Mouse (Mus musculus): ENCODE measurements around the gene Rnf208. TPM values are rescaled to one million over a fixed set of nuclear protein-coding genes. Genes with fewer than 3 reads are reported as not detected.

The Rnf208 gene
- polyA plus RNA-seq, 1 experiment = 427 TPM

DNA sequence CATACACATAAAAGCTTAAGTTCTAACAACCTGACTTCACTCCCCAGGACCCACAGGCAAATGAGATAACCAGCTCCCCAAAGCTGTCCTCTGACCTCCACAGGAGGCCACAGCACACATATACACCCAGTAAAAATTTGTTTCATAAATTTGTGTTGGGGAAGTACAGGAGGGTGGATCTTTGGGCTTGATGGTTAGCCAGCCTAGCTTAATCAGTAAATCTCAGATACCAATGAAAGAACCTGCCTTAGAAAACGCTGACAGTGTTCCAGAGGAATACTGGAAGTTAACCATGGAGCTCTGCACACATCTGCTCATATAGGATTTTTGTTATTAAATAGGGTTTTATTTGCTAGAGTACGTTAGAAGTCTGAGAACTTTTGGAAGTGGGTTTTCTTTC lies 24.4 kb upstream of the Rnf208 start:
- H3K4me3 ChIP-seq (replicated peaks; ENCODE audit: insufficient read depth, low read depth, low read length) = no peak overlapping the region
- H3K27me3 ChIP-seq (ENCODE audit: control insufficient read depth, insufficient read depth, low read length) = no peaks in the 10 kb centered on the region
- no peaks in the 10 kb centered on the region for H3K4me1 ChIP-seq (ENCODE audit: control insufficient read depth, insufficient read depth, low read length)
- no peak overlapping the region for H3K27ac ChIP-seq (ENCODE audit: insufficient read depth, low read length)
- 62% methylated on average over 2 of the region's 2 CpGs for WGBS
- no peak for DNase-seq
- TF ChIP-seq POLR2A (IDR thresholded peaks at IDR 0.05; ENCODE audit: borderline replicate concordance, insufficient read depth, low read length) (no peak), CTCF (IDR thresholded peaks at IDR 0.05; ENCODE audit: borderline replicate concordance, insufficient read depth, low read depth, low read length) (no peak)

DNA sequence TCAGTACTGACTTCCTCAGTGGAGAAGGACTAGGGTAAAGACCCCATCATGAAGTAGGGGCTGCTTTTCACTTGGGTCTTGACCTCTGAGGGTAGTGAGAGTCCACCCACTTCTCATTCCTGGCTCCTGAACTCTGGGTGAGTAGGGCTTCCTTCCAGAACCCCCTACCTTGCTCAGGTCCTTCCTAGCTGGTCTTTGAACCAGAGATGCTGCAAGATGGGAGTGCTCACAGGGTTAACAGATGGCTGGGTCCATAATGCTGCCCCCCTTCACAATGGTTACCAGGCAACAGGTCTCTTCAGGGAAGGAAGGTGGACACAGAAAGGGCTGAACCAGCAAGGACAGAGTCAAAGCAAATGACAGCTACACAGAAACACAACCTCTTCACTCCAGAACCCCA lies 23.6 kb upstream of the Rnf208 start, which contains the start of gene Fam166a:
Fam166a (plus strand) TSS at position 301 of the 400 bp plus-strand sequence.
- DNase-seq = no peak
- TF ChIP-seq CTCF (IDR thresholded peaks at IDR 0.05; ENCODE audit: borderline replicate concordance, insufficient read depth, low read depth, low read length) (no peak), POLR2A (IDR thresholded peaks at IDR 0.05; ENCODE audit: borderline replicate concordance, insufficient read depth, low read length) (no peak)
- Histone ChIP-seq H3K4me3 (replicated peaks; ENCODE audit: insufficient read depth, low read depth, low read length) (no peak within 1 kb of the TSS), H3K27me3 (ENCODE audit: control insufficient read depth, insufficient read depth, low read length) (no peaks in the 10 kb centered on the region), H3K27ac (ENCODE audit: insufficient read depth, low read length) (no peak within 1 kb of the TSS), H3K4me1 (ENCODE audit: control insufficient read depth, insufficient read depth, low read length) (no peaks in the 10 kb centered on the region)

DNA sequence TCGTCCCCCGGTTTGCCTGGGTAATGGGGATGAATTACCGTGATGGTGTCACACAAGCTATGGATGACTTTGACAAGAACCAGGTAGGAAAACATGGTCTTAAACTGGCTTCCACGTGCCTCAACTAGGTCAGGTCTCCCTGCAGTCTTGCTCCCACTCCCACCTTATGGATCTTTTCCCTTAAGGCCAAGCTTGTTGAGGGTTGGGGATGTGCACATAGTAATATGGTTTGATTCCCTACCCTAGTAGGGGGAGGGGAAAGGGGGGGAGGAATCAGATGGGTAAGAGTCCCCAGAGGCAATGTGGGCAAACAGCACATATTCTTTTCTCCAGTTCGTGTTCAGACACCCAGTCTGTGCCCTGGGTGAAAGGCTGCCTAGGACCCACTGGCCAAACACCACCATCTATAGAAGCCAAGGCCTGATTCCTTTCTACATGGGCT lies 20.7 kb upstream of the Rnf208 start:
- H3K27ac ChIP-seq (ENCODE audit: insufficient read depth, low read length) = no peak overlapping the region
- no peak for DNase-seq
- H3K4me3 ChIP-seq (replicated peaks; ENCODE audit: insufficient read depth, low read depth, low read length) = no peak overlapping the region
- H3K27me3 ChIP-seq (ENCODE audit: control insufficient read depth, insufficient read depth, low read length) = no peaks in the 10 kb centered on the region
- TF ChIP-seq CTCF (IDR thresholded peaks at IDR 0.05; ENCODE audit: borderline replicate concordance, insufficient read depth, low read depth, low read length) (no peak), POLR2A (IDR thresholded peaks at IDR 0.05; ENCODE audit: borderline replicate concordance, insufficient read depth, low read length) (no peak)
- WGBS = 67% methylated on average over 5 of the region's 5 CpGs
- no peaks in the 10 kb centered on the region for H3K4me1 ChIP-seq (ENCODE audit: control insufficient read depth, insufficient read depth, low read length)

DNA sequence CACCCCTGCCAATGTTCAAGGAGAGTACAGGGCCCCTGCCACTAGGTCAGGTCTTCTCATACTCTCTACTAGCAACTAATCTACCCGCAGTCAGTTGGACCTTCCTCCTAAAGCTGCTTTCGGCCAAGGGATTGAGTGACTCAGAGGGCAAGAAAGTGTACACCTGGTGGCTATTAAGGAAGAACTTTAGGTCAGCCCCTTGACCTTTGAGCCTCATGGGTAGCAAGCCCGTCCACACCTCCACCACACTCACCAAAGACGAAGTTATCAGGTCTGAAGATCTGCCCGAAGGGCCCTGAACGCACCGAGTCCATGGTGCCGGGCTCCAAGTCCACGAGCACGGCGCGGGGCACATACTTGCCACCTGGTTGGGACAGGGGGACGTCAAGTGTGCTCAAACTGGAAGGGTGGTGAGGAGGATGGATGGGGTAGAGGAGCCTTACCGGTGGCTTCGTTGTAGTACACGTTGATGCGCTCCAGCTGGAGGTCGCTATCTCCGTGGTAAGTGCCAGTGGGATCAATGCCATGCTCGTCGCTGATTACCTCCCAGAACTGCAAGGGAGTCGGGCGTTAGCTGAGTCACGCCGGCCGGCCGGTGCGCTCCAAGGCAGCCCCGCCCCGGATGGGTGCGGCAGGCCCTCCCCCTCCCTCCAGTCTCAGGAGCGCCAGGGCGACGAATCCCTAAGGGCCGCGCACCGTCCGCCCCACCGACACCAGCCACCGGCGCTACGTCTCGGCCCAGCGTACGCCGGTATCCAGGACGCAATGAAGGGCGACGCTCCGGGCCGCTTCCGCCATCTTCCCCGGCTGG lies 18.2 kb upstream of the Rnf208 start:
- H3K4me3 ChIP-seq (replicated peaks; ENCODE audit: insufficient read depth, low read depth, low read length) = peak overlapping the region; percentile 60
- peak in 1 of 2 experiments; percentile 82 for DNase-seq
- 2% methylated on average over 53 of the region's 53 CpGs for WGBS
- peaks cover 2% of the 10 kb centered on the region; the same call in 1 of the 2 replicates for H3K4me1 ChIP-seq (ENCODE audit: control insufficient read depth, insufficient read depth, low read length)
- TF ChIP-seq CTCF (IDR thresholded peaks at IDR 0.05; ENCODE audit: borderline replicate concordance, insufficient read depth, low read depth, low read length) = no peak
- TF ChIP-seq POLR2A (IDR thresholded peaks at IDR 0.05; ENCODE audit: borderline replicate concordance, insufficient read depth, low read length) = no peak
- peak overlapping the region; percentile 57 for H3K27ac ChIP-seq (ENCODE audit: insufficient read depth, low read length)
- H3K27me3 ChIP-seq (ENCODE audit: control insufficient read depth, insufficient read depth, low read length) = no peaks in the 10 kb centered on the region

DNA sequence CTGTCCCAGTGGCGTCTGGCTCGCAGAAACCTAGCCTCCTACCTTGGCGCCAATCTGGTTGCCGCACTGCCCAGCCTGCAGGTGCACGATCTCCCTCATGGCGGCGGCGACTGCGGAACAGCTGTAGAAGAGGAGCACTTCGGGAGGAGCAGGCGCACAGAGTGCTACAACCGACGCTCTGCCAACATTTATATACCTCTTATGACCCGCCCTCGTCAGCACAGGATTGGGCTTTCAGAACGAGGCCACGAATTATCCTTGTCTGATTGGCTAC lies 17.6 kb upstream of the Rnf208 start, which contains the start of gene Tubb4b:
Tubb4b (minus strand) TSS at position 211 of the 274 bp plus-strand sequence.
- no peaks in the 10 kb centered on the region for H3K27me3 ChIP-seq (ENCODE audit: control insufficient read depth, insufficient read depth, low read length)
- no peak for DNase-seq
- peaks cover 4% of the 10 kb centered on the region; the same call in 1 of the 2 replicates for H3K4me1 ChIP-seq (ENCODE audit: control insufficient read depth, insufficient read depth, low read length)
- peak within 1 kb of the TSS; percentile 84 for H3K4me3 ChIP-seq (replicated peaks; ENCODE audit: insufficient read depth, low read depth, low read length)
- TF ChIP-seq POLR2A (IDR thresholded peaks at IDR 0.05; ENCODE audit: borderline replicate concordance, insufficient read depth, low read length) (peak; percentile 99), CTCF (IDR thresholded peaks at IDR 0.05; ENCODE audit: borderline replicate concordance, insufficient read depth, low read depth, low read length) (peak; percentile 17; the same call in 1 of the 2 replicates)
- under 1% methylated on average over 17 of the region's 17 CpGs for WGBS
- H3K27ac ChIP-seq (ENCODE audit: insufficient read depth, low read length) = peak within 1 kb of the TSS; percentile 91

DNA sequence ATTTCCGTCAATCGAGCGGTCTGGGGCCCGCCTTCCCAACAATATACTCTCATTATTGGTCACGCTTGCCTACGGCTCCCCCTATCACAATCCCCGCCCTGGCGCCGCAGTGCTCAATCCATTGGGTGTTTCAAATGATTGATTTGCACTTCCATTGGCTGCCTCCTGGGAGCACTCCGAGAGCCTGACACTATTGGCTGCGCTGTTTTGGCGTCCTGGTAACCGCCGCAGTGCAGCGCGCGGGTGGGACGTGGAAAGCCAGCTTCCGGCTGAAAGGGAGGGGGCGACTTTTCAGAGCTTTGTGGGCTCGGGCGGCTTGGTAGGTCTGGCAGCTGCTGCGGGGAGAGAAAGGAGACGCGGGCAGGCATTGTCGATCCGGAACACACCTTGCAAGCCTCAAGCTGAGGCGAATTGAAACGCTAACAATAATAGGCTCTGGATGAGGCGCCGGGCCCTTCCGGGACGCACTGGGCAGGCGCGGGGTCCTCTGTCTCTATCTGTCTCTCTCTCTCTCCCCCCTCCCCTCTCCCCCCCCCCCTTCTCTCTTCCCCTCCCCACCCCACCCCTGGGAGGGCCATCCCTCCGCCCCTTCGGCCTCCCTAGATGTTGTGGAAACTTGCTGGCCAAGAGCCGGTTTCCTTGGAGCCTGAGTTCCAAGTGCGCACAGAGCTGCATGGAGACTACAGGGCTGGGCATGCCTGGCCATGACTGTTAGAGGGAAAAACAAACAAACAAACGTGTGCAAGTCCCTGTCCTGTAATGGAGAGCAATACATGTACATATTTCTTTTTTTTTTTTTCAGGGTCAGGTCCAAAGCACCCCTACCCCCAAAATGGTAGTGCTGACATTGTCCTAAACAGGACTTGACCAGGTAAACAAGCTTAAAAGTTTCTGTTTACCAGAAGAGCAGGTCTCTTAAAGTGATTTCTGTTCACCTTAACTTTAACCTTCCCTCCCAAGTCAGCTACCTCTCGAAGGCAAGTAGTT lies 17.0 kb upstream of the Rnf208 start:
- H3K27me3 ChIP-seq (ENCODE audit: control insufficient read depth, insufficient read depth, low read length) = no peaks in the 10 kb centered on the region
- WGBS = 2% methylated on average over 41 of the region's 41 CpGs
- TF ChIP-seq POLR2A (IDR thresholded peaks at IDR 0.05; ENCODE audit: borderline replicate concordance, insufficient read depth, low read length) (peak; percentile 60; the same call in 1 of the 2 replicates), CTCF (IDR thresholded peaks at IDR 0.05; ENCODE audit: borderline replicate concordance, insufficient read depth, low read depth, low read length) (no peak)
- peak; percentile 98 to 100 for DNase-seq
- peaks cover 4% of the 10 kb centered on the region; the same call in 1 of the 2 replicates for H3K4me1 ChIP-seq (ENCODE audit: control insufficient read depth, insufficient read depth, low read length)
- H3K4me3 ChIP-seq (replicated peaks; ENCODE audit: insufficient read depth, low read depth, low read length) = peak overlapping the region; percentile 84
- peak overlapping the region; percentile 91 for H3K27ac ChIP-seq (ENCODE audit: insufficient read depth, low read length)

DNA sequence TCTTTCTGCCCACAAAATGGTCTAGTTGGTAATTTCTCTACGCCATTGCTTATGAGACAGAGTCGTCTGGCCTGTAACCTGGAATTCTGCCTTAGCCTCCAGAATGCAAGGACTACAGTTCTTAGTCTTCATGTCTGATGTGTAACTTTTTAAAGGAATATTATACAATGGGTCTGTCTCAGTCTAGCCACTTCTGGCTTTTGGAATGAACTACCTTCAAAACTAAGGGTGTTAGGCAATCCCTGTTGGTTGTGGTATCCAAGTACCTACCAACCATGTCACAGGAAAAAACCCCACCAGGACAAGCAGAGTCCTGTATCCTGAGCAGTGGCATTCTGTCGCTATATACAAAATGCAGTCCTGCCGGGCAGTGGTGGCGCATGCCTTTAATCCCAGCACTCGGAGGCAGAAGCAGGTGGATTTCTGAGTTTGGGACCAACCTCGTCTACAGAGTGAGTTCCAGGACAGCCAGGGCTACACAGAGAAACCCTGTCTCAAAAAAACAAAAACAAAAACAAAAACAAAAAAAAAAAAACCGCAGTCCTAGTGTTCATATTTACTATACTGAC lies 16.2 kb upstream of the Rnf208 start:
- no peak overlapping the region for H3K4me3 ChIP-seq (replicated peaks; ENCODE audit: insufficient read depth, low read depth, low read length)

More for the DNA sequence above, 16.2 kb upstream of the Rnf208 start:
- DNase-seq = no peak
- WGBS = 54% methylated on average over 8 of the region's 8 CpGs
- TF ChIP-seq CTCF (IDR thresholded peaks at IDR 0.05; ENCODE audit: borderline replicate concordance, insufficient read depth, low read depth, low read length) (no peak), POLR2A (IDR thresholded peaks at IDR 0.05; ENCODE audit: borderline replicate concordance, insufficient read depth, low read length) (no peak)
- H3K4me1 ChIP-seq (ENCODE audit: control insufficient read depth, insufficient read depth, low read length) = peaks cover 4% of the 10 kb centered on the region; the same call in 1 of the 2 replicates
- H3K27me3 ChIP-seq (ENCODE audit: control insufficient read depth, insufficient read depth, low read length) = no peaks in the 10 kb centered on the region
- H3K27ac ChIP-seq (ENCODE audit: insufficient read depth, low read length) = peak overlapping the region; percentile 78; the same call in 1 of the 2 replicates

All from cerebellum, adult 2 months (tissue).